Mouse (Mus musculus) spleen, adult 2 months (tissue): ENCODE results near the gene Olfr1113.

ENCODE experiments used
- CTCF ChIP-seq: fragments of 200-500 bp; IDR thresholded peaks from 2 replicates; pipeline ENCODE4 v1.5.1; 2011; ENCODE audit warnings: mild to moderate bottlenecking, inconsistent platforms; ENCODE audit not compliant: insufficient read depth, insufficient read length, insufficient replicate concordance; ENCODE audit errors: extremely low read depth
- POLR2A ChIP-seq: fragments of 200-500 bp; IDR thresholded peaks from 2 replicates; pipeline ENCODE4 v1.6.1; 2011; ENCODE audit warnings: low read depth, low read length, inconsistent platforms

GRCm38 (mm10) chr2:87187498-87187897, 21.3 kb upstream of the Olfr1113 start, which contains the start of gene Olfr1112:
- TF ChIP-seq CTCF = no peak
- no peak for TF ChIP-seq POLR2A
